Mouse (Mus musculus) forebrain, embryonic 12.5 days (tissue): ENCODE data around the gene Nxt1. TPM values are rescaled to one million over a fixed set of nuclear protein-coding genes. Genes with fewer than 3 reads are reported as not detected.

Experiments
- ATAC-seq: fragments of 200-750 bp; cut with Nextera tagmentation; 2 replicates; pipeline ENCODE4 v1.8.0; 2017; ENCODE audit warnings: moderate TSS enrichment; ENCODE audit not compliant: low FRiP score
- H3K27ac ChIP-seq: fragments of 300-500 bp; sonication (generic); 2 replicates; pipeline ENCODE4 v1.5.1; 2016; ENCODE audit warnings: mild to moderate bottlenecking
- H3K27me3 ChIP-seq: fragments of 300-500 bp; sonication (generic); 2 replicates; pipeline ENCODE4 v1.6.1; 2016; ENCODE audit warnings: mild to moderate bottlenecking
- H3K36me3 ChIP-seq: fragments of 300-500 bp; sonication (generic); replicated peaks from 2 replicates; pipeline ENCODE4 v1.6.1; 2016; ENCODE audit warnings: mild to moderate bottlenecking
- H3K4me1 ChIP-seq: fragments of 300-500 bp; sonication (generic); 2 replicates; pipeline ENCODE4 v1.6.1; 2016
- H3K4me2 ChIP-seq: fragments of 300-500 bp; sonication (generic); 2 replicates; pipeline ENCODE4 v1.6.1; 2016; ENCODE audit warnings: mild to moderate bottlenecking, moderate library complexity
- H3K4me3 ChIP-seq: fragments of 300-500 bp; sonication (generic); replicated peaks from 2 replicates; pipeline ENCODE4 v1.5.1; 2016; ENCODE audit warnings: mild to moderate bottlenecking
- H3K9ac ChIP-seq: fragments of 300-500 bp; sonication (generic); 2 replicates; pipeline ENCODE4 v1.6.1; 2016; ENCODE audit warnings: mild to moderate bottlenecking
- H3K9me3 ChIP-seq: fragments of 300-500 bp; sonication (generic); 2 replicates; pipeline ENCODE4 v1.6.1; 2016
- WGBS: fragments of 180-500 bp; shearing (Covaris S2); methylation state at CpG from one replicate; pipeline ENCODE4 v1.1.7; 2016; 5-methylcytosine and 5-hydroxymethylcytosine counted together
- polyA plus RNA-seq: library from polyadenylated mRNA; unstranded; fragments of >200 nt; fragmentation: Nextera tagmentation; extraction: Ambion mirVana; gene quantifications from 2 replicates; pipeline ENCODE4 v1.2.1, GENCODE M21; 2016

Nxt1 gene
- 109 and 114 TPM in 2 replicates for polyA plus RNA-seq

DNA sequence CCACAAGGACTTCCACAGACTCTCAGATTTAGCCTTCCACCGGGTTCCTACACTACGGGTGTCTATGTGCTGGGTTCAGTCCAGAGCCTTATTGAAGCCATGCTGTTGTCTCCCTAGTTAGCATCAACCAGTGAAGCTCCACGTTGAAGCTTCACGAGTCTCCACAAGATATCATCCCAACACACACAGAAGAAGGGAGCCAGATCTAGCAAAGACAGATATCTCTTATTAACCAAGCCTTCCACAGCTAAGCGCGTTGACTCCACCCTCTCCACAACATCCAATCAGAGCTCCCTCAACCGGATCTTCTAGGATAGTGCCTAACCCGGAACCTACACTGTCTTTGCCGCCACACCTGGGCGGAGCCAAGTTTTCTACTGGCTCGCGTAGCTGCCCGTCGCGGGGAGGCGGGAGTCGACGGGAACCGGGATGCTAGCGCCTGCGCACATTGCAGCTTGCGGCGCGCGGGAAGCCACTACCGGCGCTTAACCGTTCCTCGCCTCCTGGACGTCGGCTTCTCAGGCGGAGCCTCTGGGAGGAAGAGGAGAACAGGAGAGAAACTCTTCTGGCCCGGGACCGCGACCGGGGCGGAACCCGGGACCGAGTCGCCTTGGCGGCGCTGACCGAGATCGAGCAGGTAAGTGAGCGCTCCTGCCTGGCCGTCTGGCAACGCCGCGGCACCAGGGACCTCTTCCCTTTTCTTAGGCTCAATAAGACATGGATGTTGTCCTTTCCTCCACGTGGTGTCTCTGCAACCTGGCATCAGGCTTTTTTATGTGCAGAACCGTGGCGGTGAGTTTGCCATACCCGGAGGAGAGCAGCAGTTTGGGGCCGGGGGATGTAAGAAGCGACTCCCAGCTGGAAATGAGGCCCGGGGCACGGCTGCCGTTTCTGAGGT lies at the start of gene Nxt1:
Nxt1 (plus strand) TSS at position 403 of the 898 bp plus-strand sequence.
- H3K36me3 ChIP-seq = peaks cover 27% of the 10 kb centered on the region
- peaks cover 27% of the 10 kb centered on the region for H3K4me1 ChIP-seq
- peak within 1 kb of the TSS; percentile 87 for H3K9ac ChIP-seq
- ATAC-seq = peak; percentile 100
- peak within 1 kb of the TSS; percentile 76 for H3K27ac ChIP-seq
- H3K4me3 ChIP-seq = peak within 1 kb of the TSS; percentile 75
- H3K9me3 ChIP-seq = no peaks in the 10 kb centered on the region
- 1% methylated on average over 58 of the region's 58 CpGs for WGBS
- no peaks in the 10 kb centered on the region for H3K27me3 ChIP-seq
- H3K4me2 ChIP-seq = peak within 1 kb of the TSS; percentile 80

DNA sequence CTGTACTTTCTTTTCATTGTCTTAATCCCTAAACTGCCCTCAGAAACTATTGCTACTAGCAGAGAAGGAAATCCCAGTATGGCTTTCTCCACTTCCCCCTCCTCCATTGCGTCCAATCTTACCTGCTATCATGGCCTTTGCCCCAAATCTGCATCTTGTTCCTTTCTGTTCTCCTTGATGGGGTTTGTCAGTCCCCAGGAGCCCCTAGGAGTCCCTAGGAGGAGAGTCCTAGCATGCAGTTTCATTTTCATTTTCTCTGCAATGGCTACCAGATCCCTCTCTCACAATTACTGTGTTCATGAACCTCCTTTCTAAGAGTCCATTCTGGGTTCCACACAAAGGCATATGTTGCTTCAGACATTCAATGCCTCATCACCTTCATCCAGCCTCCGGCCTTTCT lies 49.3 kb upstream of the Nxt1 start:
- Histone ChIP-seq H3K27ac (no peak overlapping the region), H3K4me2 (no peak overlapping the region), H3K4me3 (no peak overlapping the region), H3K9ac (no peak overlapping the region), H3K36me3 (no peaks in the 10 kb centered on the region), H3K9me3 (no peaks in the 10 kb centered on the region), H3K27me3 (no peaks in the 10 kb centered on the region), H3K4me1 (no peaks in the 10 kb centered on the region)
- no peak for ATAC-seq
- WGBS = 92% methylated on average over 2 of the region's 2 CpGs

DNA sequence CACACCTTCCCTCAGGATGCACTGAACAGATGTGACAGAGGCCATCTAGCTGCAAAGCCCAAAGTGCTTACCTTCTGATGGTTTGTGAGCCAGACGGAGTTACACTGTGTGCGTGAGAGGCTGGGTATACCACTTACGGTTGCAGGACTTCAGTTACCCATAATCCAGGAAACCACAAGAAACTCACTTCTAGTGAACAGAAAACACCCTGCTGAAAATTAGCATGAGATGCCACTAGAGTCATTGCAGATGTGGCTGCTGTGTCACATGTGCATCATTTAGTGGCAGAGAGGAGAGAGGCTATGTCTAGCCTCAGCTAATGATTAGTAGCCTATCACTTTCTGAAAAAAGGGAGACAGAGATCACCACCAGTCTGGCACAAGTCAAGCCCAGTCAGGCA lies 47.9 kb upstream of the Nxt1 start:
- 97% methylated on average over 3 of the region's 3 CpGs for WGBS
- ATAC-seq = no peak
- Histone ChIP-seq H3K4me2 (no peak overlapping the region), H3K27ac (no peak overlapping the region), H3K4me3 (no peak overlapping the region), H3K27me3 (no peaks in the 10 kb centered on the region), H3K9me3 (no peaks in the 10 kb centered on the region), H3K36me3 (no peaks in the 10 kb centered on the region), H3K9ac (no peak overlapping the region), H3K4me1 (no peaks in the 10 kb centered on the region)

DNA sequence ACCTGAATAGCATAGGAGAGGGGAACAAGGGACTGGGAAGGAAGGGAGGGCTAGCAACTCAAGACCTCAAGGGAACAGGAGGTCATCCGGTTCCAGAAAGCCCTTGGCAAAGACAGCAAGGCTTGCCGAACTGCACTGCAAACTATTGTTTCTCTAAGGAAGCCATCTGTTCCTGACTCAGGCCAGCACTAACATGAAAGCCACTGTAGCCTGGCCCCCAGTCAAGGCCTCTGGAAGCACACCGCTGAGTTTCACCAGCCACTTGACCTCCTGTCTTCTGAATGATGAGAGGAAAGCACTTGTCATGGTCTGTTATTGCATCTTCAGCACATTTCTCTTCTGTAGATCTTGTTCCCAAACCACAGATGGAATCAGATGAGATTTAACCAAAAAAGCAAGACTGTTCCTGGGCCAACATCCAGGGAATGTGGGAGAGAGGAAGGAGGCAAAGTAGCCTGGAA lies 45.4 kb upstream of the Nxt1 start:
- WGBS = 85% methylated on average over 3 of the region's 3 CpGs
- Histone ChIP-seq H3K9me3 (no peaks in the 10 kb centered on the region), H3K27ac (no peak overlapping the region), H3K36me3 (no peaks in the 10 kb centered on the region), H3K4me1 (no peaks in the 10 kb centered on the region), H3K9ac (no peak overlapping the region), H3K4me2 (no peak overlapping the region), H3K4me3 (no peak overlapping the region), H3K27me3 (no peaks in the 10 kb centered on the region)
- ATAC-seq = no peak

DNA sequence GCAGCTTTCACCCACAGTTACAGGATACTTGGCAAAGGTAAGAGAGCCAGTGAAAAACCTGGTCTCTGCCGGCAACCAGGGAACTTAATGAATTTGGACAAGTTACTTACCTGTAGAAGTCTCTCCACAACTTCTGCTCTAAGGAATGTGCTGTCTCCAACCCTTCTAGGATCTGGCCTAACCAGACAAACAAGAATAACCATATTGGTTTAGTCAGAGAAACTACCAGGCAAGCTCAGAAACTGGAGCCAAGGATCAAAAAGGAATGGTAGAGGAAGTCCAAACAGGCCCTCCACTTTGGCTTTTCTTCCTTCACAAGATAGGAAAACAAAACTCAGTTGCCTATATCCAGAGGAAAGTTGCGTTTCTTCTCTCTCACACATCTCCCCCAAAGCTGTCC lies 41.4 kb upstream of the Nxt1 start:
- Histone ChIP-seq H3K27ac (no peak overlapping the region), H3K36me3 (no peaks in the 10 kb centered on the region), H3K27me3 (no peaks in the 10 kb centered on the region), H3K9ac (no peak overlapping the region), H3K4me1 (no peaks in the 10 kb centered on the region), H3K9me3 (no peaks in the 10 kb centered on the region), H3K4me2 (no peak overlapping the region), H3K4me3 (no peak overlapping the region)
- no peak for ATAC-seq
- WGBS = 90% methylated on average over 2 of the region's 2 CpGs

DNA sequence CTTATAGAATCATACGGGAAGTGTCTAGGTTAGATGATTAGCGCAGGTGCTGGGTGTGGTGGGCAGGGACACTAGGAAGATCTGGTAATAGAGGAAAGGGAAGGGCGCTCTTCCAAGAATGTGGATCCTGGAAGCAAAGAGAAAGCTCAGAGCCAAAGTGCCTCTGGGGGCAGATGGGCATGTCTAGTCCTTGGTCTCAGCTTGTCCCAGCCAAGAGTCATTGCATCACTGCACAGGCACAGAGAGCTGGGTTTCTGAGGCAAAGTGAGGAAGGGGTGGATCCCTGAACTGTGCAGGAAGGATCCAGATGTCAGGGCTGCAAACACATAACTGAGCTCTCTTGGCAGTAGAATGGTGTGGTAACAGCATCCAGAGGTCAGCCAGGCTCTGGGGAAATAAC lies 40.8 kb upstream of the Nxt1 start:
- no peak overlapping the region for H3K4me3 ChIP-seq
- H3K36me3 ChIP-seq = no peaks in the 10 kb centered on the region
- H3K27me3 ChIP-seq = no peaks in the 10 kb centered on the region
- H3K9me3 ChIP-seq = no peaks in the 10 kb centered on the region
- 97% methylated on average over 3 of the region's 3 CpGs for WGBS
- H3K27ac ChIP-seq = no peak overlapping the region
- ATAC-seq = no peak
- no peak overlapping the region for H3K4me2 ChIP-seq
- H3K4me1 ChIP-seq = no peaks in the 10 kb centered on the region
- H3K9ac ChIP-seq = no peak overlapping the region

DNA sequence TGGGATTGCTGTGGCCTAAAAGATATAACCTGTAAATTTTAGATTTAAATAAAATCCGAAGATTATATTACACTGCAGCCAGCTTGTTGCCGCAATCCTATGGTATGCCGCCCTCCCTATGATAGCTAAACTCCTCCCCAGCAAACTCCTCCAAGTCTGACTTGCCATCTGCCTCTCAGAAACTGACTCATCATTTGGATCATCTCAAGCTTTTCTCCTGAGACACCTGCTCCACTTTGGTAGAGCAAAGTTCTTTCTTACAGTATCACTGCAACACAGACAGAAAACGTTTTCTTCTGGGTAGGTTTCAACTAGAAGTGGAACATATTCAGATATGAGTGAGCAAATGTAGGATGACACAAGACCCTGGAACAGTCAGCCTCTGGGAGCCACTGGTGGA lies 37.9 kb upstream of the Nxt1 start:
- no peak for ATAC-seq
- Histone ChIP-seq H3K4me2 (no peak overlapping the region), H3K9me3 (no peaks in the 10 kb centered on the region), H3K36me3 (no peaks in the 10 kb centered on the region), H3K27ac (no peak overlapping the region), H3K4me1 (no peaks in the 10 kb centered on the region), H3K27me3 (no peaks in the 10 kb centered on the region), H3K9ac (no peak overlapping the region), H3K4me3 (no peak overlapping the region)
- WGBS = 89% methylated on average over 4 of the region's 4 CpGs

DNA sequence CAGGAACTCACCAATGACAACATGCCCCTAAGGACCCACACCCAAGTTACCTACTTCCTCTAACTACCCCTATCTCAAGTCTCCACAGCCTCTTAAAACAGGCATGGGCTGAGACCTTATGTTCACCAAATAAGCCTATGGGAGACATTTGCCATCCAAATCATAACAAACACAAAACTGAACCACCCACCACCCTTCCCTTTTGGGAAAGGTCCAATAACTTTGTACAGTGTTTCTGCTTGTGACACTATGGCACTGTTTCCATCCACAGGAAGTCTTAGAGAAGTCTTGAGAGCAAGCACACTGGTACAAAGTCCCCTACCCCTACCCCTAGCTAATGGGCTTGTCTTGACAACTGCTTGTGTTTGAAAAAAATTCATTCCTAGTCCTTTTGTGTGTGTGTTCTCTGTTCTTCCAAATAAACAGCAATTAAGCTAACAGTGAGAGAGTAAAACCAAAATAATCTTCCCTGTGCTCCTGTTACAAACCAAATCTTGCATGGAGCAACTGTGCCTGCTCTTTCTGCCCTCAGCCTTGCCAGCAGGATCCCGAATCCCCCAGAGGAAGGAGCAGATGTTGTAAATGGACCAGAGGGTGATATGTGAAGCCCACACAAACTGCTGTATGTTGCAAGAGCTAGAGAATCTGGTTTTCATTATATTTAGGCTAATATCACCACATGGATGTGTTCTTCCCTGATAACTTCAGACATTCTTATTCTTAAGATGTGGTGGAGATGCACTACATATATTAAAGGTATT lies 29.6 kb upstream of the Nxt1 start:
- Histone ChIP-seq H3K9ac (no peak overlapping the region), H3K27me3 (no peaks in the 10 kb centered on the region), H3K36me3 (no peaks in the 10 kb centered on the region), H3K4me2 (no peak overlapping the region), H3K9me3 (no peaks in the 10 kb centered on the region), H3K4me3 (no peak overlapping the region), H3K27ac (no peak overlapping the region), H3K4me1 (no peaks in the 10 kb centered on the region)
- ATAC-seq = no peak
- 59% methylated on average over 1 of the region's 1 CpGs for WGBS

DNA sequence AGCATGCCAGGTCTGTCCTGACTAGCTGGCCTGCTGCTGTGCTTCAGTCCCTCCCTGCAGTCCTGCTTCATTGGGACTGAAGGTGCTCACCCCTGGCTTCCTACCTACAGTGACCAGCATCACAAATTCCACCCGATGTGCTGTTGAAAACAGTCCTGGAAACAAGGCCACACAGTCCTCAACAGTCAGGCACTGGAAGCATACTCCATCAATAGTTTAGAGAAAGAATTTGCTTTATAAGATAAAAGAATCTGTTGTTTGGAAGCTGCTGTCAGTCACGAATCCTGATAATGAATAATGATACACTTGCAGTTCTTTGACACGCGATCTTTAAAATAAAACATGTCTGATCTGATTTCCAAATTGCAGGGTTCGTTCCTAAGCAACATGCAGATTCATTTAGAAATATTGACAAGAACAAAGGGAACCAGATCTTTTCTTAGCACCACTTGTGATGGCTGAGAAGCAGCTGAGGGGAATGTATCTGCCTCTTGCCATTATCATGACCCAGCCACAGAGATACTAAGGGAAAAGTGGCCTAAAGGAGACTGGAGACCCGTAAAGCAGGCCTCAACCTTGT lies 27.9 kb upstream of the Nxt1 start:
- 74% methylated on average over 6 of the region's 6 CpGs for WGBS
- no peaks in the 10 kb centered on the region for H3K27me3 ChIP-seq
- H3K27ac ChIP-seq = no peak overlapping the region
- H3K9me3 ChIP-seq = no peaks in the 10 kb centered on the region
- H3K9ac ChIP-seq = no peak overlapping the region
- H3K36me3 ChIP-seq = no peaks in the 10 kb centered on the region
- H3K4me3 ChIP-seq = no peak overlapping the region
- ATAC-seq = no peak
- H3K4me1 ChIP-seq = no peaks in the 10 kb centered on the region
- H3K4me2 ChIP-seq = no peak overlapping the region

DNA sequence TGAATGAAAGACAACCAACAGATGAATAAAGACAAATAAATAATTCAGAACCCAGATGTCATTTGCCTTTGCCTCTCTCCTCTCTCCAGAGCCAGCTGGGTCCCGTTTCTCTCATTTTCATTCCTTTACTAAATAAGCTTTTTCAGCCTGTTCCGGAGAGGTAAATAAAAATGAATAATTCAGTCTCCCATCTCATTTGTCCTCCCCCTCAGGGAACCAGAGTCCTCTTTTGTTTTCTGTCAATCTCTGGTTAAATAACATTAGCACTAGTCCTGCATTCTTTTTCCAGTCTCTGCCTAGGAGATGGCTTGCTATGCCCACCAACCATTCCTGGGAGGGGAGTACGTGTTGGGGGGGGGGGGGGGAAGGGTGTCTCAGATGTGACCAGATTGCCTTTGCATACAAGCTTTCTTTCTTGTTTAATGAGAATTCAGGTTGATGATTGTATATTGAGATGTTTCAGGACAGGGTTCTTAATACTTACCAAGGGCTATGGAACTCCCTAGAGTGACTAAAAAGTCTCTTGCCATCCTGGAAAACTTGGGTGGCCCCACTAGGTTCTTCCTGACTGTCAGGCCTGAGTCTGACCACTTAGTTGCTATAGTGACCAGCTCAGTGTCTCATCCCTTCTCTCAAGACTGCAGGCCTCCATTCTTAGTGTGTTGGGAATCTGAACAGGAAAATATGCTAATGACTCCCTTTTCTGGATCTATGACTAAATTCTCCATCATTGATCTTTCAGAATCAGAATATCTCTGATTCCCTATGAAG lies 21.6 kb upstream of the Nxt1 start:
- H3K27me3 ChIP-seq = no peaks in the 10 kb centered on the region
- 8% methylated on average over 3 of the region's 3 CpGs for WGBS
- H3K9me3 ChIP-seq = no peaks in the 10 kb centered on the region
- peaks cover 6% of the 10 kb centered on the region for H3K4me1 ChIP-seq
- no peak overlapping the region for H3K4me3 ChIP-seq
- H3K4me2 ChIP-seq = no peak overlapping the region
- H3K36me3 ChIP-seq = no peaks in the 10 kb centered on the region
- H3K27ac ChIP-seq = no peak overlapping the region
- H3K9ac ChIP-seq = no peak overlapping the region
- ATAC-seq = peak; percentile 72; the same call in 1 of the 2 replicates

DNA sequence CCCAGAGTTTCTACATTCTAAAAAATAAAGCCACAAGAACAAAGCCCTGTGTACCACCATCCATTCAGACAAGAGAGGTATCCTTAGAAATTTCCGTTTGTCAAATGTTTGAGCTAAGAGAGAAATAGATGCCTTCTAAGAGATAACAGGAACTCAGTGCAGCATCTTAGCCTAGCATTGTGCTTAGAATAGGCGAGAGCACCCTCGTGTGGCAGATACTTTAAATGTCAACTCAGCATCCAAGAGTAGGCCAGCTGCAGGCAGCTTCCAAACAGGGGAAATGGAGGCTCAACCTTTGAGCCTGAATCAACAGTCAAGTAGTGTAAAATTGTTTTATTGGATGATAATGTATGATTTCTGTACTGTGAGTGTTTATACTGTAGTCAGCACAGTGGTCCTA lies 17.4 kb upstream of the Nxt1 start:
- ATAC-seq = 0 out of 2 replicates have a peak, but pooled peaks have one; percentile 53
- Histone ChIP-seq H3K4me1 (peaks cover 6% of the 10 kb centered on the region), H3K27me3 (no peaks in the 10 kb centered on the region), H3K4me3 (no peak overlapping the region), H3K4me2 (no peak overlapping the region), H3K9me3 (no peaks in the 10 kb centered on the region), H3K36me3 (no peaks in the 10 kb centered on the region), H3K27ac (no peak overlapping the region), H3K9ac (no peak overlapping the region)
- WGBS = 5% methylated on average over 3 of the region's 3 CpGs

DNA sequence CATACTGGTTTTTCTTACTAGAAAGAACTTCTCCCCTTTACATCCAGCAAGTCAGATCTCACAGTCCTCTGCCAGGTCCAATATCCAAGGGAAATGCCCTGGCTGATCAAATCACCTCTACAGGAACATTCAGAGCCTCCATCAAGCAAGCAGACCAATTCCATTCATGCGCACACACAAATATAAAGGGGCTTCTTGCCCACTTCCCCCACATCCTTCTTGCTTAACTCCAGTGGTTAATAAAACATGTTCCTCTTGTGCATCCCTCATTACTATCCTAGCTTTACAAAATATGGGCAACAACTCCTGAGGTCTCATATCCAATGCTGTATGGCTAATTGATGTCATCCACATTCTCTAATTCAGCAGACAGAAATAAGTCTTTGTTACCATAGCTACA lies 8.9 kb upstream of the Nxt1 start:
- peaks cover 4% of the 10 kb centered on the region; the same call in 1 of the 2 replicates for H3K4me1 ChIP-seq
- H3K27ac ChIP-seq = no peak overlapping the region
- ATAC-seq = no peak
- H3K4me3 ChIP-seq = no peak overlapping the region
- H3K27me3 ChIP-seq = no peaks in the 10 kb centered on the region
- 100% methylated on average over 1 of the region's 1 CpGs for WGBS
- H3K36me3 ChIP-seq = no peaks in the 10 kb centered on the region
- no peak overlapping the region for H3K9ac ChIP-seq
- H3K9me3 ChIP-seq = no peaks in the 10 kb centered on the region
- H3K4me2 ChIP-seq = no peak overlapping the region
